Mouse (Mus musculus): ENCODE data around the gene Mfsd6l.

Gene Mfsd6l

GRCm38 (mm10) chr11:68555918-68556584, at the start of gene Mfsd6l:
Gene Mfsd6l (plus strand): TSS chr11:68556186.
- peak; percentile 57 for DNase-seq (ENCODE audit: low spot score)

GRCm38 (mm10) chr11:68507246-68507645, 48.7 kb upstream of the Mfsd6l start:
- DNase-seq (ENCODE audit: low spot score) = no peak

- DNase-seq (ENCODE audit: low spot score) = no peak
These were observed 47.4 kb upstream of the Mfsd6l start for GRCm38 (mm10) chr11:68508619-68509018.

GRCm38 (mm10) chr11:68509194-68509593, 46.8 kb upstream of the Mfsd6l start:
- DNase-seq (ENCODE audit: low spot score) = no peak

GRCm38 (mm10) chr11:68513969-68514368, 42.0 kb upstream of the Mfsd6l start:
- DNase-seq (ENCODE audit: low spot score) = no peak

GRCm38 (mm10) chr11:68519362-68519761, 36.6 kb upstream of the Mfsd6l start:
- DNase-seq (ENCODE audit: low spot score) = no peak

GRCm38 (mm10) chr11:68519815-68520214, 36.2 kb upstream of the Mfsd6l start:
- no peak for DNase-seq (ENCODE audit: low spot score)

GRCm38 (mm10) chr11:68520439-68520838, 35.5 kb upstream of the Mfsd6l start:
- DNase-seq (ENCODE audit: low spot score) = no peak

GRCm38 (mm10) chr11:68521352-68521751, 34.6 kb upstream of the Mfsd6l start:
- no peak for DNase-seq (ENCODE audit: low spot score)

- no peak for DNase-seq (ENCODE audit: low spot score)
These were observed 29.5 kb upstream of the Mfsd6l start for GRCm38 (mm10) chr11:68526441-68526840.

- DNase-seq (ENCODE audit: low spot score) = peak; percentile 59
These were observed 24.8 kb upstream of the Mfsd6l start for GRCm38 (mm10) chr11:68531066-68531806.

GRCm38 (mm10) chr11:68531941-68532535, 23.9 kb upstream of the Mfsd6l start:
- no peak for DNase-seq (ENCODE audit: low spot score)

- no peak for DNase-seq (ENCODE audit: low spot score)
These were observed 23.2 kb upstream of the Mfsd6l start for GRCm38 (mm10) chr11:68532773-68533172.

- DNase-seq (ENCODE audit: low spot score) = no peak
These were observed 22.0 kb upstream of the Mfsd6l start for GRCm38 (mm10) chr11:68533971-68534475.

GRCm38 (mm10) chr11:68536026-68536425, 20.0 kb upstream of the Mfsd6l start:
- no peak for DNase-seq (ENCODE audit: low spot score)

- no peak for DNase-seq (ENCODE audit: low spot score)
These were observed 19.5 kb upstream of the Mfsd6l start for GRCm38 (mm10) chr11:68536465-68536864.

- DNase-seq (ENCODE audit: low spot score) = no peak
These were observed 16.4 kb upstream of the Mfsd6l start for GRCm38 (mm10) chr11:68539621-68540020.

- DNase-seq (ENCODE audit: low spot score) = peak; percentile 53
These were observed 11.4 kb upstream of the Mfsd6l start for GRCm38 (mm10) chr11:68544554-68544953.

- no peak for DNase-seq (ENCODE audit: low spot score)
These were observed 10.8 kb upstream of the Mfsd6l start for GRCm38 (mm10) chr11:68545172-68545571.

- DNase-seq (ENCODE audit: low spot score) = no peak
These were observed 10.2 kb upstream of the Mfsd6l start for GRCm38 (mm10) chr11:68545682-68546222.

- DNase-seq (ENCODE audit: low spot score) = no peak
These were observed 8.5 kb upstream of the Mfsd6l start for GRCm38 (mm10) chr11:68547484-68547883.

- no peak for DNase-seq (ENCODE audit: low spot score)
These were observed 6.4 kb upstream of the Mfsd6l start for GRCm38 (mm10) chr11:68549597-68549996.

- DNase-seq (ENCODE audit: low spot score) = no peak
These were observed 5.6 kb upstream of the Mfsd6l start for GRCm38 (mm10) chr11:68550358-68550757.

Measured in ovary, postnatal 36 days (tissue).